Mouse (Mus musculus): Measurements from ENCODE around the gene Taar5.

DNA sequence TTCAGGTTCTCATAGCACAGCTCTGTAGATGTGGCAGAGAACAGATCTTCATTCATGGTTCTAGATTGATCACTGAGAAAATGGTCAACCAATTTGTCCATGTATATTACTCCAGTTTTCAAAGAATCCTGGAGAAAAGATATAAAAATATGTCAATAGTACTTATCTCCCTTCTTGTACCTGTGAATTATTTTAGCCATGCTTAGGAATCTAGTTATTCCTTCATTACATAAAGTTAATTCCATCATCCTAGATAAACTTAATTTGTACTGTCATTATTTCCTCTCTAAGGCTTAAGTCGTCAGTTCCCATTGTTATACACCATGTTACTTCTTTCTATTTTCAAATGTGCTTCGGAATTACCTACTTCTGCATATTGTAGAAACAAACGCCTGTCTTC is 22.9 kb downstream of the Taar5 start, which contains the start of gene Taar7a:
- no peak for TF ChIP-seq CTCF (IDR thresholded peaks at IDR 0.05; ENCODE audit: extremely low read depth, insufficient read length, insufficient replicate concordance, low read depth, low read length)
- no peak for TF ChIP-seq POLR2A (IDR thresholded peaks at IDR 0.05; ENCODE audit: low read depth, low read length)

Measured in small intestine, adult 2 months (tissue).